Mouse (Mus musculus): ENCODE results near the gene Nkapl.

The Nkapl gene

GRCm38 (mm10) chr13:21435476-21435875 lies 32.8 kb downstream of the Nkapl start:
- no peak for DNase-seq (ENCODE audit: low read depth, low spot score)

- no peak for DNase-seq (ENCODE audit: low read depth, low spot score)
These were observed 40.7 kb downstream of the Nkapl start for GRCm38 (mm10) chr13:21427631-21428030.

DNA sequence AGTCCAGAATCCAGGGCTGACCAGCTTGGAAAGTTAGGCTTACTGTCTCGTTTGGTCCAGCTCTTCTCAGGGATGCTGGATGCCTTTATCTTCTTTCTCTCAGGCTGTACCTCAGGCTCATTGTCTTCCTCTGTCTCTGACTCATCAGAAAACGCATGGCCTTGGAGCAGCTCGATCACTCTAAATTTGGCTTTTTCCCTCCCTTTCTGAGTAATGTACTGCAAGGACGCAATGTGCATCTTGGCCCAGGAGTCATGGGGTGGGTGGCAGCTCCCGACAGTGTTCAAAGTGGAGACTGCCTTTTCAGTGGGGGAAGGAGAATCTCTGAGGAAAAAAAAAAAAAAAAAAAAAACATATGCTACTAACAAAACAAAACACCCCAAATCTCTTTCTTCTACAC lies 45.0 kb downstream of the Nkapl start:
- DNase-seq (ENCODE audit: low read depth, low spot score): no peak

GRCm38 (mm10) chr13:21418865-21419264 lies 49.4 kb downstream of the Nkapl start:
- DNase-seq (ENCODE audit: low read depth, low spot score): no peak

DNA sequence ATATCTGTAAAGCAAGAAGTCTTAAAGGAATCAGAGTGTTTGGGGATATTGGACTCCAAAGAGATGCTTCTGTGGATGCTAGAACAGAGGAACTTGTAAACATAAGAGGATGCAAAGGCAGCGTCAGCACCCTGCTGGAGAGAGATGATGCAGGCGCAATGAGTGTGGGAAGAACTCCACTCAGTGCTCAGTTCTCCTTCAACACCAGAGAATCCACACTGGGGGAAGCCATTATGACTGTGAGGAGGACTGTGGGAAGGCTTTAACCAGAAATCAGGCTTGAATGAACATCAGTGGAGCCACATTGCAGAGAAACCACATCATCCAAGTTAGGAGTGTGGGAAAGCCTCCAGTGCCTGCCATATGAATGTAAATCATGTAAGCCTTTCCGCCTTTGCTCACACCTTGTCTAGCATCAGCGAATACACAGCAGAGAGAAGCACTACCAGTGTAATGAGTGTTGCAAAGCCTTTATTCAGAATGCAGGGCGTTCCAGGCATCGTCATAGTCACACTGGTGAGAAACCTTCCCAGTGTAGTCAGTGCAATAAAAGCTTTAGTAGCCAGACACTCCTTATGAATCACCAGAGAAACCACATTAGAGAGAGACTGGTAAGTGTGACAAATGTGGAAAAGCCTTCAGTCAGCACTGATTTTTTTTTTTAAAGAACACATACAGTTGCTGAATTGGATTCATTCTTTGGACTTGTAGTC lies 50.9 kb downstream of the Nkapl start:
- DNase-seq (ENCODE audit: low read depth, low spot score): no peak

Data from retina, postnatal 7 days (tissue).